Mouse (Mus musculus) liver, adult 2 months (tissue): Measurements from ENCODE around the gene Bod1l. TPM values are rescaled to one million over a fixed set of nuclear protein-coding genes. Genes with fewer than 3 reads are reported as not detected.

Source experiments
- DNase-seq: peaks from one replicate; pipeline ENCODE4 v3.0.0-alpha.2; 2011; ENCODE audit warnings: low read depth, low spot score; ENCODE audit errors: extremely low read depth
- H3K27ac ChIP-seq: fragments of 200-500 bp; replicated peaks from 2 replicates; pipeline ENCODE4 v1.5.1; 2012; ENCODE audit warnings: low read depth, mild to moderate bottlenecking, control low read depth, inconsistent platforms, low read length; ENCODE audit not compliant: insufficient read depth
- H3K27me3 ChIP-seq: fragments of 200-500 bp; 2 replicates; pipeline ENCODE4 v1.6.1; 2012; ENCODE audit warnings: mild to moderate bottlenecking, moderate library complexity, low read length, inconsistent platforms; ENCODE audit not compliant: control insufficient read depth, insufficient read depth
- H3K36me3 ChIP-seq: fragments of 200-500 bp; 2 replicates; pipeline ENCODE4 v1.6.1; 2012; ENCODE audit warnings: low read length, inconsistent platforms; ENCODE audit not compliant: control insufficient read depth, insufficient read depth
- H3K4me1 ChIP-seq: fragments of 200-500 bp; 2 replicates; pipeline ENCODE4 v1.6.1; 2011; ENCODE audit warnings: low read length; ENCODE audit not compliant: control insufficient read depth, insufficient read depth
- H3K4me3 ChIP-seq: fragments of 200-500 bp; 2 replicates; pipeline ENCODE4 v1.5.1; 2011; ENCODE audit warnings: low read depth, mild to moderate bottlenecking, control low read depth, low read length, moderate library complexity; ENCODE audit not compliant: insufficient read depth
- H3K79me2 ChIP-seq: fragments of 200-500 bp; 2 replicates; pipeline ENCODE4 v1.6.1; 2012; ENCODE audit warnings: inconsistent platforms, mild to moderate bottlenecking, low read length, moderate library complexity; ENCODE audit not compliant: control insufficient read depth, insufficient read depth
- H3K9ac ChIP-seq: fragments of 200-500 bp; 2 replicates; pipeline ENCODE4 v1.6.1; 2012; ENCODE audit warnings: low read depth, mild to moderate bottlenecking, control low read depth, inconsistent platforms, low read length
- CTCF ChIP-seq: fragments of 200-500 bp; IDR thresholded peaks from 2 replicates; pipeline ENCODE4 v1.5.1; 2011; ENCODE audit warnings: low read depth, low read length, control low read depth
- POLR2A ChIP-seq: fragments of 200-500 bp; IDR thresholded peaks from 2 replicates; pipeline ENCODE4 v1.6.1; 2011; ENCODE audit warnings: low read length, control low read depth; ENCODE audit not compliant: insufficient read depth; ENCODE audit errors: extremely low read depth
- WGBS: fragments of 180-500 bp; shearing (Covaris S2); methylation state at CpG from one replicate; pipeline ENCODE4 v1.1.7; 2018; 5-methylcytosine and 5-hydroxymethylcytosine counted together
- polyA plus RNA-seq: library from polyadenylated mRNA; depleted of rRNA; stranded (reverse); fragments of >200 nt; gene quantifications from 2 replicates; pipeline ENCODE4 v1.2.3, GENCODE M21; 2012
- total RNA-seq: library from RNA; depleted of rRNA; stranded (reverse); fragments of >200 nt; gene quantifications from 2 replicates; pipeline ENCODE4 v1.2.3, GENCODE M21; 2014

The Bod1l gene
- total and polyA plus RNA-seq, 2 experiments = 1.5 to 9.3 TPM

DNA sequence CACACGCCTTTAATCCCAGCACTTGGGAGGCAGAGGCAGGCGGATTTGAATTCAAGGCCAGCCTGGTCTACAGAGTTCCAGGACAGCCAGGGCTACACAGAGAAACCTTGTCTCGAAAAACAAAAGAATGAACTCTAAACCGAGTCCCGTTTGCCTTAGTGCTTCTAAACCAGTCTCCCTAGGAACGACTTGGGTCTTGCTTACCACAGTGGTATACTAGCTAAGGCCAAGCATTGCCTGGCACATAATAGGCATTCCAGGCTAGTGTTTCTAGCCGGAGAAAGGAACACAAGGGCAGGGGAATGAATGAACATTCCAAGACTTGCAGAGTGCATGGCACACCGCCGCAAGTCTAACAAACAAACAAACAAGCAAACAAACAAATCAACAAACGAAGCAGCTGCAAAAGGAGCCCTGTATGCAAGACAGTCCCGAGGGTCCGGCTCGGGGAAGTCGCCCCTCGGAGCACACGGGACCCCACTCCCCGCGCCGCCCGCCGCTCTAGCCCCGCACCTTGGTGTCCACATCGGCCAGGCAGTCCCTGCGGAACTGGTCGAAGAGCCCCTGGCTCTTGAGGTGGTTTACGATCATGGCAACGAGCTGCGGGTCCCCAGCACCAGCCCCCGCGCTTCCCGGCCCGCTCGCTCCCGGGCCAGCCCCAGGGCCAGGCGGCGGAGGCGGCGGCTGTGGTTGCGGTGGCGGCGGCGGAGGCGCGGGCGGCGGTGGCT, 532 bp downstream of the Bod1l start:
- Histone ChIP-seq H3K9ac (peak overlapping the region; percentile 96), H3K27me3 (no peaks in the 10 kb centered on the region), H3K27ac (no peak overlapping the region; the same call in 1 of the 2 replicates), H3K79me2 (peaks cover 18% of the 10 kb centered on the region; the same call in 1 of the 2 replicates), H3K4me3 (peak overlapping the region; percentile 84), H3K36me3 (no peaks in the 10 kb centered on the region), H3K4me1 (peaks cover 12% of the 10 kb centered on the region)
- peak; percentile 30 for DNase-seq
- no peak for TF ChIP-seq POLR2A
- no peak for TF ChIP-seq CTCF
- 1% methylated on average over 44 of the region's 46 CpGs for WGBS

DNA sequence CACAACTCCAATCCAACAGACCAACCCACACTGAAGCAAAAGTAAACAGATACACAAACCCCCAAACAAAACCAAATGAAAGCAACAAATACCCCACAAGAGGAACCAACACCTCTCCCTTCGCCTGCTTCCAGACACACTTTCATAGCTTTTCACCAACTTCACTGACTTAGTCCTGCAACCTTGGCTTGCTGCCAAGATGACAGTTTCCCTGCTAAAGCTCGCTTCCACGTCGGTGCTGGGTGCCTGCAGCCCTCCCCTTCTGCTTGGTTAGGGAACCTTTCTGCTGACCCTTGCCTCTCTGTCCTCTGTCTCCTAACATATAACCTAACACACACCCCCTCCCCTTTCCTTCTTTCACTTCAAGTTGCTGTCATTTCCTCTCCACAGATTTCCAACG, 1.4 kb downstream of the Bod1l start:
- H3K9ac ChIP-seq = peak overlapping the region; percentile 2
- DNase-seq = peak; percentile 31
- H3K36me3 ChIP-seq = peaks cover 2% of the 10 kb centered on the region; the same call in 1 of the 2 replicates
- H3K4me3 ChIP-seq = no peak overlapping the region; the same call in 1 of the 2 replicates
- no peaks in the 10 kb centered on the region for H3K27me3 ChIP-seq
- H3K4me1 ChIP-seq = peaks cover 12% of the 10 kb centered on the region
- H3K27ac ChIP-seq = no peak overlapping the region
- TF ChIP-seq CTCF (no peak), POLR2A (no peak)
- H3K79me2 ChIP-seq = peaks cover 18% of the 10 kb centered on the region; the same call in 1 of the 2 replicates
- WGBS = 6% methylated on average over 5 of the region's 5 CpGs

DNA sequence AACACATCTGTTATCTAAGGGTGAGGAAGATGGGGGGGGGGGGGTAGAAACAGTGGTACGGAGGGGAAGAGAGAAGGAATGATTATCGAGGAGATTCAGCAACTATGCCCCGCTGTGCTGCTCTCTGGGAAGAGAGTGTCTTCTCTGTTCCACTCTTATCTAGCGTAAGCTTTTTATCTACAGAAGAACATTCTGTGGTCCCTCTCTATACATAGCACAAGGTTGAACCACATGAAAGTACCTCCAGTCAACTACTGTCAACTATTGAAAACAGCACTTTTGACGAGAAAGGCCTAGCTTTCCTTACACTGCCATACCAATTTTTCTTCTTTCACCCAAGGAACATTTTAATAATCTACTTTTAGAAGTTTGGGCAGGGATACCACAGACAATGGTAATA, 2.4 kb downstream of the Bod1l start:
- DNase-seq = no peak
- WGBS = 93% methylated on average over 5 of the region's 5 CpGs
- TF ChIP-seq CTCF = no peak
- no peak for TF ChIP-seq POLR2A
- peaks cover 18% of the 10 kb centered on the region; the same call in 1 of the 2 replicates for H3K79me2 ChIP-seq
- no peak overlapping the region for H3K9ac ChIP-seq
- H3K27me3 ChIP-seq = no peaks in the 10 kb centered on the region
- peaks cover 12% of the 10 kb centered on the region for H3K4me1 ChIP-seq
- no peak overlapping the region for H3K4me3 ChIP-seq
- no peak overlapping the region for H3K27ac ChIP-seq
- H3K36me3 ChIP-seq = peaks cover 3% of the 10 kb centered on the region; the same call in 1 of the 2 replicates

- Histone ChIP-seq H3K27me3 (no peaks in the 10 kb centered on the region), H3K9ac (no peak overlapping the region), H3K36me3 (peaks cover 66% of the 10 kb centered on the region), H3K4me1 (no peaks in the 10 kb centered on the region), H3K79me2 (no peaks in the 10 kb centered on the region), H3K27ac (no peak overlapping the region), H3K4me3 (no peak overlapping the region)
- DNase-seq = no peak
- TF ChIP-seq CTCF = no peak
- TF ChIP-seq POLR2A = no peak
- 92% methylated on average over 2 of the region's 2 CpGs for WGBS
Observed at GRCm38 (mm10) chr5:41830100-41830499, 14.0 kb downstream of the Bod1l start.

DNA sequence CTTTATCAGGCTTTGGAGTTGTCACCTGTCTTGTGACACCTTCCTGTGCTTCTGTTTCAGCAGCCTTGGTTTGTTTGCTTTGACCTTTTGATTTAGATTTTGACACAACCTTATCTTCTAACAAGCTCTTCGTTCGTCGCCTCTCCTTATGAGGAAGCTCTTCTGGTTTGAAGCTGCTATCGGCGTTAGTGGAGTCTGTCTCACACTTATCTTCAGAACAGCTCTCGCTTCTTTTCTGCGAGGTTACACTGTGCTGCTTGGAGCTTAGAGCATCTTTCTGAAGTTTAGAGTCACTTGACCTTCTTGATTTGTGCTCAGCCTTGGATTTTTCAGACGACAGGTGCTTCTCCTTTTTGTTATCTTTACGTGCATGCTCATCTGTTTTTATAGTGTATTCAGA, 23.0 kb downstream of the Bod1l start:
- peaks cover 56% of the 10 kb centered on the region for H3K36me3 ChIP-seq
- H3K27me3 ChIP-seq = no peaks in the 10 kb centered on the region
- 86% methylated on average over 9 of the region's 9 CpGs for WGBS
- no peaks in the 10 kb centered on the region for H3K4me1 ChIP-seq
- no peak overlapping the region for H3K27ac ChIP-seq
- no peak for TF ChIP-seq POLR2A
- TF ChIP-seq CTCF = no peak
- H3K9ac ChIP-seq = no peak overlapping the region
- no peaks in the 10 kb centered on the region for H3K79me2 ChIP-seq
- no peak overlapping the region for H3K4me3 ChIP-seq
- no peak for DNase-seq

DNA sequence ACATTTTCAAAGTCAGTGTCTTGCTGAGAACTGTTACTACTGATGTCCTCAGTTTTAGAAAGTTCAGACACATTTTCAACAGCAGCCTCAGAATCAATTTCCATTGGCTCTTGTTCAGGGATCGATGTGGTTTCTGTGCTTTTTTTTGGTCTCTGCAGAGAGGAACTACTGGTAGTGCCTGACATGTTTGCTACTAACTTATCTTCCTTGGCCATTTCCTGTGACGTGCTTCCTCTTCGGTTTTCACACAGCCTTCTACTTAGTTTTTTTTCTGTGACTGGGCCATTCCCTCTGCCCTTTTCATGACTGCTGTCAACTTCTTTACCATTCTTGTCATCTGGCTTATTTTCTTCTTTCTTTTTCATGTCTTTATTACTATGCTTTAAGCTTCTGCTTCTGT, 23.6 kb downstream of the Bod1l start:
- peaks cover 52% of the 10 kb centered on the region for H3K36me3 ChIP-seq
- no peak overlapping the region for H3K4me3 ChIP-seq
- DNase-seq = no peak
- TF ChIP-seq POLR2A (no peak), CTCF (no peak)
- H3K79me2 ChIP-seq = no peaks in the 10 kb centered on the region
- WGBS = 69% methylated on average over 3 of the region's 3 CpGs
- no peaks in the 10 kb centered on the region for H3K27me3 ChIP-seq
- no peaks in the 10 kb centered on the region for H3K4me1 ChIP-seq
- H3K9ac ChIP-seq = no peak overlapping the region
- no peak overlapping the region for H3K27ac ChIP-seq
